Mouse (Mus musculus): Measurements from ENCODE around the gene Abraxas2.

Abraxas2 gene

DNA sequence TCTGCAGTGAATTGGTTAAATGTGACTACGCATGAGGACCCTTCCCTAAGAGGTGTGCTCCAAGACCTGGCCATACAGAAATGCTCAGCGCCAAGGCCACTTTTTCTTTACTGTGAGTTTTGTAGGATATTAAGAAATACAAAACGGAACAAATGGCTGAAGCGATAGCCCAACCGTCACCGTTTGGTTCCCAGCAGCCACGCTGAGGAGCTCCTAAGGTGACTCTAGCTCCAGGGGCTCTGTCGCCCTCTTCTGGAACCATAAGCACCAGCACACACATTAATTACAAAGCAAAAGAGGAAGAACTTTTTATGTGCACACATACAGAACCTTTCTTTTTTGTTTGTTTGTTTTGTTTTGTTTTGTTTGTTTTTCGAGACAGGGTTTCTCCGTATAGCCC is 38.2 kb downstream of the Abraxas2 start:
- DNase-seq (ENCODE audit: low spot score in 2 of 2), result no peak

DNA sequence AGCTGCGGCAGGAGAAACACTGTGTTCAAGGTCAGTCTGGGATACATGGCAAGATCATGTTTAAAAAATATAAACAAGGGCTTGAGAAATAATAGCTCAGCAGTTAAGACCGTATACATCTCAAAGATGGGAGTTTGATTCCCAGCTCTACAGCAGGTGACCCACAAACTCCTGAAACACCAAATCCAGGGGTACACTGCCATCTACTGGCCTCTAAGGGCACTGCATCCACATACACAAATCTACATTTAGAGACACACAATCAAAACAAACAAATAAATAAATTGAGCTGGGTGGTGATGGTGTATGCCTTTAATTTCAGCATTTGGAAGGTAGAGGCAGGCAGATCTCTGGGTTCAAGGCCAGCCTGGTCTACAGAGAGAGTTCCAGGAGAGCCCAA is 39.2 kb downstream of the Abraxas2 start:
- no peak for DNase-seq (ENCODE audit: low spot score in 2 of 2)

GRCm38 (mm10) chr7:132900826-132901531 is 42.0 kb downstream of the Abraxas2 start:
- DNase-seq (ENCODE audit: low spot score in 2 of 2), result no peak

GRCm38 (mm10) chr7:132903796-132904195 is 44.8 kb downstream of the Abraxas2 start:
- no peak for DNase-seq (ENCODE audit: low spot score in 2 of 2)

- no peak for DNase-seq (ENCODE audit: low spot score in 2 of 2)
These were observed 62.9 kb downstream of the Abraxas2 start for GRCm38 (mm10) chr7:132921971-132922370.

DNA sequence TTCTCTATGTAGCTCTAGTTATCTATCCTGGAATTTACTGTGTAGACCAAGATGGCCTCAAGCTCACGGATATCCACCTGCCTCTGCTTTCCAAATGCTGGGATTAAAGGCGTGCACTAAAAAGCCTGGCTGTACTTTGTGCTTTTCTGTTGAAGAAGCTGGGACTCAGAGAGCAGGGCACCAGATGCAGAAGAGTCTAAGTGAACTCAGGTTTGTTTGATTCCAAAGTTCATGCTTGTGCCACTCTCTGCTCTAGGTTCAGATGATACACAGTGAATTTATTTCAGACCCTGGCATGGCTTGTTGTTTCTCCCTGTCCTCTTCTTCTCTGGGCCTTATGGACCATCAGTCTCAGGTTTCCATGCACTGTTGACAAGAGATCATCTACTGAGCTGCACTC is 66.2 kb downstream of the Abraxas2 start:
- no peak for DNase-seq (ENCODE audit: low spot score in 2 of 2)

DNA sequence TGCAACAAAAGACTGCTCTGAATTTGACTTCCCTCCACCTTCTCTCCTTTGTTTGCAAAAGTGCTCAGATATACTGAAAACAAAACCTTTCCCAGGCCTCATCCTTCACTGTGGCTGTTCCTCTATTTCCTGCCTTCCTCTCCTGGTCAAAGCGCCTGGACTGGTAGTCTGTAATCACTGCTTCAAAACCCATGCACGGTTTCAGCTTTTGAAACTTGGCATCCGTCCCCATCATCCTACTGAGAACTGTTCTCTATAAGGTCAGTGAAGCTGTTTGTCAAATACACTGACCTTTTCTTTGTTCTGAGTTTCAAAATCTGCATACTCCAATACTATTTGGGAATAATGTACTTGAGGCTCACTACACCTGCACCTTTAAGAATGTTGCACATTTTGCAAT is 68.2 kb downstream of the Abraxas2 start:
- no peak for DNase-seq (ENCODE audit: low spot score in 2 of 2)

- DNase-seq (ENCODE audit: low spot score in 2 of 2), result no peak
These were observed 71.0 kb downstream of the Abraxas2 start for GRCm38 (mm10) chr7:132930055-132930454.

- DNase-seq (ENCODE audit: low spot score in 2 of 2), result peak; percentile 98 to 99
These were observed 72.0 kb downstream of the Abraxas2 start, which contains the start of gene Zranb1 for GRCm38 (mm10) chr7:132930850-132931559. Gene Zranb1, plus strand, starts transcription at chr7:132931142.

GRCm38 (mm10) chr7:132931560-132932351 is 72.7 kb downstream of the Abraxas2 start:
- peak in 1 of 2 experiments; percentile 30 for DNase-seq (ENCODE audit: low spot score in 2 of 2)

GRCm38 (mm10) chr7:132933331-132933730 is 74.3 kb downstream of the Abraxas2 start:
- DNase-seq (ENCODE audit: low spot score in 2 of 2), result no peak
